Mouse (Mus musculus) E14TG2a.4 (cell line): ENCODE results near the gene Ccdc57.

Experiments used
- CTCF ChIP-seq: conservative IDR thresholded peaks from 2 replicates; pipeline ENCODE4 v1.5.1; 2014; ENCODE audit warnings: low read length
- NANOG ChIP-seq: IDR thresholded peaks from 2 replicates; pipeline ENCODE4 v1.6.1; 2014; ENCODE audit warnings: borderline replicate concordance, low read length, mixed read lengths
- POU5F1 ChIP-seq: IDR thresholded peaks from 2 replicates; pipeline ENCODE4 v1.6.1; 2014; ENCODE audit warnings: low read length, borderline replicate concordance

DNA sequence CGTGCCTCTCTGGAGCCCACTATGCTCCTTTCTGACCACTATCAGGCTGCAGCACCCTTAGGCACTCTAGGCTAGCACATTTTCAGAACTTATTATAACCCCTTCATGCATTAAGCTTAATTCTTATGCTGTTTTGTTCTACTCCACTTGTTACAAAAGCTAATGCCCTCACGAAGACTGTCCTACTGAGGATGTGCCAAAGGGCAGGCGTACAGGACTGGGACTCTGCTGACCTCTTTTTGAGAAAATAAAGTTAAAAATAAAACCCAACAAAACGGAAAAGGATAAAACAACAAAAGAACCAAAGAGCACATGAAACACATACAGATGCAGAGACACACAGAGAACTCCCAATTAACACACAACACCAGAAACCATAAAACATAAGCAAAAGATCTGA is 49.0 kb upstream of the Ccdc57 start:
- TF ChIP-seq CTCF (no peak), POU5F1 (no peak), NANOG (no peak)
